7 mouse cellular contexts compared by ENCODE assay signal in genomic region chr7:109139405-109139804, GRCm38 (mm10). TPM values are rescaled to one million over a fixed set of nuclear protein-coding genes. Genes with fewer than 3 reads are reported as not detected.
DNase-seq lines count a peak whose midpoint lies in the region; ATAC-seq and TF ChIP-seq lines count a peak whose summit lies in the region.

No protein-coding gene starts in this region.

- H3K4me1 ChIP-seq in kidney, adult 2 months (ENCODE audit: control insufficient read depth, insufficient read depth, low read length): no peaks in the 10 kb centered on the region
- H3K4me1 ChIP-seq in limb, embryonic 10.5 days: peaks cover 18% of the 10 kb centered on the region
- peaks cover 26% of the 10 kb centered on the region for H3K4me1 ChIP-seq in midbrain, embryonic 14.5 days (ENCODE audit: control insufficient read depth, insufficient read depth, low read length)

- H3K9me3 ChIP-seq in limb, embryonic 10.5 days (replicated peaks): no peaks in the 10 kb centered on the region
- no peaks in the 10 kb centered on the region for H3K9me3 ChIP-seq in midbrain, embryonic 14.5 days (ENCODE audit: control insufficient read depth, low read length)

- H3K27ac ChIP-seq in kidney, adult 2 months (ENCODE audit: insufficient read depth, low read depth, low read length): no peak overlapping the region
- no peak overlapping the region for H3K27ac ChIP-seq in limb, embryonic 10.5 days
- H3K27ac ChIP-seq in midbrain, embryonic 14.5 days (replicated peaks; ENCODE audit: low read depth, low read length): no peak overlapping the region

- no peak for TF ChIP-seq POLR2A in kidney, adult 2 months (IDR thresholded peaks at IDR 0.05; ENCODE audit: low read depth, low read length)

- peak; percentile 62; the same call in 1 of the 2 replicates for ATAC-seq in midbrain, embryonic 14.5 days (ENCODE audit: low FRiP score, low TSS enrichment)

- H3K9ac ChIP-seq in midbrain, embryonic 14.5 days (replicated peaks; ENCODE audit: low read length): no peak overlapping the region

- no peaks in the 10 kb centered on the region for H3K36me3 ChIP-seq in kidney, adult 2 months (ENCODE audit: control insufficient read depth, insufficient read depth, low read length)
- peaks cover 70% of the 10 kb centered on the region for H3K36me3 ChIP-seq in limb, embryonic 10.5 days
- peaks cover 26% of the 10 kb centered on the region for H3K36me3 ChIP-seq in midbrain, embryonic 14.5 days (ENCODE audit: control insufficient read depth, insufficient read depth, low read length)

- H3K4me3 ChIP-seq in kidney, adult 2 months (ENCODE audit: insufficient read depth, low read depth, low read length): no peak overlapping the region
- H3K4me3 ChIP-seq in limb, embryonic 10.5 days: no peak overlapping the region
- H3K4me3 ChIP-seq in midbrain, embryonic 14.5 days (replicated peaks; ENCODE audit: low read depth, low read length): no peak overlapping the region

- H3K27me3 ChIP-seq in kidney, adult 2 months (replicated peaks; ENCODE audit: control insufficient read depth, insufficient read depth, low read length): no peaks in the 10 kb centered on the region
- peaks cover 14% of the 10 kb centered on the region; the same call in 1 of the 2 replicates for H3K27me3 ChIP-seq in limb, embryonic 10.5 days (ENCODE audit: low read depth, poor library complexity, severe bottlenecking)
- H3K27me3 ChIP-seq in midbrain, embryonic 14.5 days (ENCODE audit: control insufficient read depth, insufficient read depth, low read length): no peaks in the 10 kb centered on the region

- H3K4me2 ChIP-seq in midbrain, embryonic 14.5 days (ENCODE audit: low read length): no peak overlapping the region

- 11% methylated on average over 3 of the region's 3 CpGs for WGBS in kidney, adult 2 months
- WGBS in limb, embryonic 10.5 days: 8% methylated on average over 3 of the region's 3 CpGs
- 11% methylated on average over 3 of the region's 3 CpGs for WGBS in midbrain, embryonic 14.5 days

- peak; percentile 92 for DNase-seq in adrenal gland, postnatal 14 days
- peak; percentile 83 for DNase-seq in embryo, embryonic 11.5 days (ENCODE audit: low read depth, low spot score)
- peak; percentile 97 for DNase-seq in heart, adult 11 months
- DNase-seq in kidney, adult 2 months: peak; percentile 88
- DNase-seq in limb, embryonic 10.5 days (ENCODE audit: low spot score): peak; percentile 90
- DNase-seq in midbrain, embryonic 14.5 days: peak; percentile 95
- DNase-seq in spleen, postnatal 10 days (ENCODE audit: low spot score in 2 of 2): peak; percentile 66 to 86

- peak; percentile 93 for TF ChIP-seq CTCF in kidney, adult 2 months (conservative IDR thresholded peaks at IDR 0.05; ENCODE audit: insufficient read depth, insufficient read length, low read depth, low read length)

RNA-seq across cellular contexts. Expression of gene Lmo1, which starts 35.6 kb away (rescaled TPM):
- 7.4 and 10.2 TPM in 2 replicates for total RNA-seq in adrenal gland, postnatal 14 days (2021)
- polyA plus RNA-seq in kidney, adult 2 months (2012; rRNA removed): 8.5 and 9.6 TPM in 2 replicates
- 46.7 and 74.5 TPM in 2 replicates for polyA plus RNA-seq in limb, embryonic 10.5 days (2016; fragmentation: Nextera tagmentation; extraction: Ambion mirVana)
- polyA plus RNA-seq in midbrain, embryonic 14.5 days (2014; fragmentation: Nextera tagmentation; extraction: Ambion mirVana): 170 and 189 TPM in 2 replicates

RNA-seq across cellular contexts. Expression of gene Ric3, which starts 56.3 kb away (rescaled TPM):
- 20.2 and 21.0 TPM in 2 replicates for total RNA-seq in adrenal gland, postnatal 14 days (2021)
- 0.63 and 0.79 TPM in 2 replicates for polyA plus RNA-seq in kidney, adult 2 months (2012; rRNA removed)
- 4.6 and 5.8 TPM in 2 replicates for polyA plus RNA-seq in limb, embryonic 10.5 days (2016; fragmentation: Nextera tagmentation; extraction: Ambion mirVana)
- polyA plus RNA-seq in midbrain, embryonic 14.5 days (2014; fragmentation: Nextera tagmentation; extraction: Ambion mirVana): 33.6 and 36.1 TPM in 2 replicates
